Mouse (Mus musculus): ENCODE data around the gene Gm16867.
"Not testable (repeated sequence)": the region's sequence is repeated elsewhere in the genome, so short reads cannot be mapped to it uniquely, and the experiment has no call there.

DNA sequence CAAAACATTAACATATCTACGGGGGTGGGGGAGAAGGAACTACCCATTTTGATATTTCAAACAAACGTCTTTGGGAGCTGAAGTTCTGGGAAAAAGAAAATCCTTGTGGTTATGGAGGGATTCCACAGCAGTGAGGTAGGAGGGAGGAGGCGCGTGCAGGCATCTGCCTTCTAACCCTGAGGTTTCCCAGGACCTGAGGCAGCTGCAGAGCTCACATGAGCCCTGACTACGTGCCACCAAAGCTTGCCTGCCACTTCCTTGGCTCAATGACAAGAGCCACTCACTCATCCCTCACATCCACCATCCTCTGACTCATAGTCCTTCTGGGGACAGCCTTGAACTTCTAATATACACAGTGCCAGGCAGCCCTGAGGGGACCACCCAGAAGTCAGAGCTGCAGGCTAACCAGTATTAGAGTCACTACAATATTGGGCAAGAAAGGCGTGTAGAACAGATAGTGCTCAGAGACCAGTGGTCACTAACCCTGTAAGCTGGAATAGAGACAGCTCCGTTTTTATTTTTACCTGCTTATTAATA lies 64.4 kb downstream of the Gm16867 start:
- not testable (repeated sequence) for TF ChIP-seq POLR2A (IDR thresholded peaks at IDR 0.05; ENCODE audit: insufficient read length, low read depth); MAX (IDR thresholded peaks at IDR 0.05; ENCODE audit: low read depth); E2F4 (IDR thresholded peaks at IDR 0.05; ENCODE audit: insufficient read depth); MYOG (IDR thresholded peaks at IDR 0.05; ENCODE audit: control insufficient read depth in 1 of 3, insufficient read depth in 1 of 3, insufficient read length in 2 of 3, low read depth in 2 of 3); MYOD1 (IDR thresholded peaks at IDR 0.05; ENCODE audit: control insufficient read depth in 1 of 3, insufficient read length in 2 of 3, low read depth in 2 of 3); TCF12 (IDR thresholded peaks at IDR 0.05; ENCODE audit: insufficient read depth, poor library complexity, severe bottlenecking); CEBPB (IDR thresholded peaks at IDR 0.05; ENCODE audit: insufficient read depth, poor library complexity, severe bottlenecking); POLR2AphosphoS2 (IDR thresholded peaks at IDR 0.05; ENCODE audit: insufficient read length, low read depth)
